Mouse (Mus musculus) liver, embryonic 12.5 days (tissue): ENCODE measurements around the gene Foxp2. TPM values are rescaled to one million over a fixed set of nuclear protein-coding genes. Genes with fewer than 3 reads are reported as not detected.

ENCODE experiments used
- ATAC-seq: fragments of 200-750 bp; cut with Nextera tagmentation; 2 replicates; pipeline ENCODE4 v1.8.0; 2017; ENCODE audit warnings: moderate number of reproducible peaks, mild to moderate bottlenecking, moderate library complexity
- H3K27ac ChIP-seq: fragments of 300-500 bp; sonication (generic); 2 replicates; pipeline ENCODE4 v1.5.1; 2016; ENCODE audit warnings: mild to moderate bottlenecking
- H3K27me3 ChIP-seq: fragments of 300-500 bp; sonication (generic); replicated peaks from 2 replicates; pipeline ENCODE4 v1.6.1; 2016; ENCODE audit warnings: mild to moderate bottlenecking, moderate library complexity
- H3K36me3 ChIP-seq: fragments of 300-500 bp; sonication (generic); 2 replicates; pipeline ENCODE4 v1.6.1; 2016; ENCODE audit warnings: mild to moderate bottlenecking, moderate library complexity
- H3K4me1 ChIP-seq: fragments of 300-500 bp; sonication (generic); 2 replicates; pipeline ENCODE4 v1.6.1; 2016
- H3K4me2 ChIP-seq: fragments of 300-500 bp; sonication (generic); 2 replicates; pipeline ENCODE4 v1.6.1; 2016; ENCODE audit warnings: mild to moderate bottlenecking, moderate library complexity
- H3K4me3 ChIP-seq: fragments of 300-500 bp; sonication (generic); 2 replicates; pipeline ENCODE4 v1.5.1; 2016; ENCODE audit warnings: mild to moderate bottlenecking, moderate library complexity
- H3K9ac ChIP-seq: fragments of 300-500 bp; sonication (generic); 2 replicates; pipeline ENCODE4 v1.6.1; 2016; ENCODE audit warnings: mild to moderate bottlenecking, moderate library complexity
- H3K9me3 ChIP-seq: fragments of 300-500 bp; sonication (generic); replicated peaks from 2 replicates; pipeline ENCODE4 v1.6.1; 2016; ENCODE audit warnings: mild to moderate bottlenecking, moderate library complexity
- WGBS: fragments of 180-500 bp; shearing (Covaris S2); methylation state at CpG from one replicate; pipeline ENCODE4 v1.1.7; 2016; ENCODE audit not compliant: insufficient replicate concordance; 5-methylcytosine and 5-hydroxymethylcytosine counted together
- polyA plus RNA-seq: library from polyadenylated mRNA; unstranded; fragments of >200 nt; fragmentation: Nextera tagmentation; extraction: Ambion mirVana; gene quantifications from 2 replicates; pipeline ENCODE4 v1.2.1, GENCODE M21; 2016

Foxp2 gene
- polyA plus RNA-seq, 1 experiment from 2014 or later = 1.7 TPM

DNA sequence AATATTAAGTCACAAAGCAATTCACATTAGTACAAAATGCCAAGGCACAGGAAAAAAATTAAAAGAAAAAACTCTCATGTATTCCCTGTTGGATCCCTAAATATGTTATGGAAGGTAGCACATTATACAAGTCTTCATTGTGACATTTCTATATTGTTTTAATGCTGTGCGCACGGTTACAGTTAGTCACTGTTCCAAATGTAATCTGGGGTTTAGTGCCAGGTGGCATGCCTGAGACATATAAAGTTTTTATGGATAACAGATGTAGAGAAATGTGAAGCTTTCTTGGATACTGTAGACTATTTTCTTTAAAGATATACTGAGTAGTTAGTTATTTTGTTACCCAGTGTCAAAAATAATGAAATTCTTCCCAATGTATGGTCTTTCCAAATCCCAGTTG is 229.0 kb downstream of the Foxp2 start:
- Histone ChIP-seq H3K4me3 (no peak overlapping the region), H3K4me1 (no peaks in the 10 kb centered on the region), H3K9me3 (no peaks in the 10 kb centered on the region), H3K27me3 (no peaks in the 10 kb centered on the region), H3K4me2 (no peak overlapping the region), H3K27ac (no peak overlapping the region), H3K9ac (no peak overlapping the region), H3K36me3 (no peaks in the 10 kb centered on the region)
- no peak for ATAC-seq
- WGBS = 77% methylated on average over 2 of the region's 2 CpGs

DNA sequence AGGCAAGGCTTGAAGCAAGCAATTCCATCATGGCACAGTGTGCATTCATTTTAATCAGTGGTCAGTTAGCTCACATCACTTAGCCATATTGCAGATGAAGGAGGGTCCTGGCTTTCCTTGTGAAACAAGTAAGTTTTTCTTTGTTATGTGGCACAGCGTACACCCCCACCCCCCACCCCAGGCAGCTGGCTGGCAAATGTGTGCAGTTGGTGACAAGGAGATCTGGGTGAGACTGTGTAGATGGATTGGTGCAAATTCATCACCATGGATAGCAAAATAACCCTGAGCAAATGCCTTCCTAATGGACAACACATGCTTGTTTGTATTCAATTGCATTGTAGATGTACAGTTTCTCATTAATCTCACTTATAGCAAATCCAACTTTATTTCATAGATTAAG is 240.9 kb downstream of the Foxp2 start:
- Histone ChIP-seq H3K4me1 (no peaks in the 10 kb centered on the region), H3K9me3 (no peaks in the 10 kb centered on the region), H3K4me2 (no peak overlapping the region), H3K36me3 (no peaks in the 10 kb centered on the region), H3K27ac (no peak overlapping the region), H3K4me3 (no peak overlapping the region), H3K9ac (no peak overlapping the region), H3K27me3 (no peaks in the 10 kb centered on the region)
- 52% methylated on average over 1 of the region's 1 CpGs for WGBS
- ATAC-seq = no peak

DNA sequence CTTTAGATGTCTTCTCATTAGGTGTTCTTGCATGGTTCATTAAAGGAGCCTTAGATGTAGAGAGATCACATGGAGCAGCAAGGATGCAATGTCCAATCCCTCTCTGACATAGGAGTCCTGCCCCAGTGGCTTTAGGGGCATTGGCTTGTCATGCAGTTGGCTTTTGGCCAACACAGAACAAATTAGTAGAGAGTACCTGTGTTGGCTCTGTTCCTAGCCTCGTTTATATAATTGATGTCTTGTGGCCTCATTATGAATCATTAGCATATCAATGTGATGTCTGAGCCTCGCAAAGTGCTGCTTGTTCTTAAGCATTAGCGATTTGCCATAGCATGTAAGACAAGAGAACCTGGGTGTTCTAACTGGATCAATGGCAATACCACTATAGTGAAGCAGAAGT is 250.5 kb downstream of the Foxp2 start:
- Histone ChIP-seq H3K4me3 (no peak overlapping the region), H3K4me1 (no peaks in the 10 kb centered on the region), H3K9ac (no peak overlapping the region), H3K4me2 (no peak overlapping the region), H3K27ac (no peak overlapping the region), H3K9me3 (no peaks in the 10 kb centered on the region), H3K36me3 (no peaks in the 10 kb centered on the region), H3K27me3 (no peaks in the 10 kb centered on the region)
- ATAC-seq = no peak
- 60% methylated on average over 3 of the region's 3 CpGs for WGBS

DNA sequence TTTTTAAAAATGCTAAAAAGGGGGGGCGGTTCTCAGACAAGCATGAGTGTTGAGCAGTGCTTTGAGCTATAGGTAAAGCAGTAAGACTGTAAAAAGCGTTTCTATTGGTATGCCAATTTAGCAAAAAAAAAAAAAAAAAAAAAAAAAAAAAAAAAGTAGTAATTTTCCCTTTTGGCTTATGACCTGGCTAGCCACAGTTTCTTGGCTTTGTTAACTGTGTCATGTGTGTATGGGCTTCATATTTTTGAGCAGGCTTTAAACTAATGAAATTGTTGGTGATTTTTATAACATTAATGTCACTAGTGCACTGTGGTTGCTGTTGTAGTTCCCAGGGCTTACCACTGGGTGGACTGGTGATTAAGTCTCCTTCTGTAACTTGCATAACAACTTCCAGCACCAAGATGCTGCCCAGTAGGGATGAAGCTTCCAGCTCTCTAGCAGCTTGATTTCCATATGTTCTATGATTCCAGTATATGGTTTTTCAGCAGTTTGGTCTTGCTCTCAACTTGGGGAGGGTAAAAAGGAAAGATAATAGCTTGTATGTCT is 262.4 kb downstream of the Foxp2 start:
- Histone ChIP-seq H3K9ac (no peak overlapping the region), H3K4me3 (no peak overlapping the region), H3K36me3 (no peaks in the 10 kb centered on the region), H3K27me3 (no peaks in the 10 kb centered on the region), H3K27ac (no peak overlapping the region), H3K4me1 (no peaks in the 10 kb centered on the region), H3K9me3 (no peaks in the 10 kb centered on the region), H3K4me2 (no peak overlapping the region)
- WGBS = 56% methylated on average over 2 of the region's 2 CpGs
- no peak for ATAC-seq

DNA sequence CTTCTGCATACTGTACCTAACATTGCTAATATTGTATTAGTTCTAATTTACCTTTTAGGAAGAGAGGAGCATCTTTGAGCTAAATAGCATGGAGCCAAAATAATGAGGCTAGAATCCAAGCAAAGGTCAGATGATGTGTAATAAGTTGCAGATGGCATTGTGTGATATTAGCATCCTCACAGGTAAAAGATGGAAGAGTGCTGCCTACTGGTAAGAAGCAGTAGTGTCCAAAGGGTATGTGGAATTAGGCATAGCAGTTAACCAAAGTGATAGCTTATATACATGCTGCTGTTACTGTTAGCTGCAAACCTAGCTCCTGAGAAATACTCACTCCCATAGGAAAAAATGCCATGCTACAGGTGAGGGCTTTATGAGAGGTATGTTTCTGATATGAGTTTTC is 275.6 kb downstream of the Foxp2 start:
- no peaks in the 10 kb centered on the region for H3K4me1 ChIP-seq

DNA sequence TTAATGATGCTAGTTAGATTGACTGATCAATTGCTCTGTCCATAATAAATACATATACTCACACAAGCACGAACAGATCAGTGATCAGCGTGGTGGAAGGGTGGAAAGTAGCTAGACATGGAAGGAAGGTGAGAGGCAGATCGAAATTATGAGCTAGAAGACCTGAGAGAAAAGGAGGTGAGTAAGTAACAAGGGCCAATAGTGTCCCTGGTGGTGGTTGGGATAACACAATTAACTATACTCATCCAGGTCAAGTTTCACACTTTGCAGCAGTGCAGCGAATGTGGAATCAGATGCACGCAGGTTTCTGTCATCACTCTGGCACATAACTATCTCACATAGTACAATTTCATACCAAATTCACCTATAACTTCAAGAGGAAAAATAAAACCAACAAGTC is 291.7 kb downstream of the Foxp2 start:
- Histone ChIP-seq H3K27ac (no peak overlapping the region), H3K4me2 (no peak overlapping the region), H3K9me3 (no peaks in the 10 kb centered on the region), H3K4me3 (no peak overlapping the region), H3K4me1 (no peaks in the 10 kb centered on the region), H3K36me3 (no peaks in the 10 kb centered on the region), H3K27me3 (no peaks in the 10 kb centered on the region), H3K9ac (no peak overlapping the region)
- no peak for ATAC-seq
- 47% methylated on average over 5 of the region's 5 CpGs for WGBS

More for the DNA sequence above, 275.6 kb downstream of the Foxp2 start:
- no peak overlapping the region for H3K4me2 ChIP-seq
- no peaks in the 10 kb centered on the region for H3K36me3 ChIP-seq
- H3K4me3 ChIP-seq = no peak overlapping the region
- no peaks in the 10 kb centered on the region for H3K27me3 ChIP-seq
- ATAC-seq = no peak
- no peak overlapping the region for H3K9ac ChIP-seq
- no peaks in the 10 kb centered on the region for H3K9me3 ChIP-seq
- no peak overlapping the region for H3K27ac ChIP-seq

DNA sequence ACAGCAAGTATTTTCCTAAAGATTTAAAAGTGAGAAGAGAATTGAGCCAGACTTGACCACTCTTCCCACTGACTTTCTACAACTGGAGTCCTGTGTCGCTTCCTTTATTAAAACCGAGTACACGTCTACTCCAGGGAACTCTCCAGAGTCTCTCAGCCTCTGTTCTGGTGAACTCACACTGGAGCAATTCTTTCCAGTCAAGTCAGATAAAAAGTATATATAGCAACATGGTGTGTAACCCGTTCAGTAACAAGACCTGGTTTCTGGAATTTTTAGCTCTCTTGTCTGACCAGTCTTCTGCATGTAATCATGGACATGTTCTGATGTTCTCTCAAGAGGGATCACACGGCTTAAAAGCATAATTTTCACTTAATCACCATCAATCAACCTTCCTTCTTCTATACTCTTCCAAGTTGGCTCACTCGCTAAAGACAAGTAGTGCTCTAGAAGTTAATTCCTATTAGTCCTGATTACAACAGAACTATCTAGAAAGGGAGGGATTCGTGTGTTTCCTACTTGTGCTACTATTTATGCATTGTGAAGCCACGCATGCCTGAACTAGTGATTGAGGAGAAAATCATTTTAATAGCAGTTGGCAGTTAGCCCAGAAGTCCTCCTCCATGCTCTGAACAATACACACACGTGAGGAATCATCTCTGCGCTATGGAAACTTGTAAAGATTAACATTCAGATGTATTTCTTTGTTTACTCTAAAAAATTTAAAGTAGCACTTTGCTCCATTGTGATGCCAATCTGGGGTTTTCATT is 341.2 kb downstream of the Foxp2 start:
- Histone ChIP-seq H3K4me2 (no peak overlapping the region), H3K27me3 (no peaks in the 10 kb centered on the region), H3K9ac (no peak overlapping the region), H3K9me3 (no peaks in the 10 kb centered on the region), H3K4me1 (no peaks in the 10 kb centered on the region), H3K36me3 (no peaks in the 10 kb centered on the region), H3K27ac (no peak overlapping the region), H3K4me3 (no peak overlapping the region)
- WGBS = 67% methylated on average over 10 of the region's 10 CpGs
- ATAC-seq = no peak

DNA sequence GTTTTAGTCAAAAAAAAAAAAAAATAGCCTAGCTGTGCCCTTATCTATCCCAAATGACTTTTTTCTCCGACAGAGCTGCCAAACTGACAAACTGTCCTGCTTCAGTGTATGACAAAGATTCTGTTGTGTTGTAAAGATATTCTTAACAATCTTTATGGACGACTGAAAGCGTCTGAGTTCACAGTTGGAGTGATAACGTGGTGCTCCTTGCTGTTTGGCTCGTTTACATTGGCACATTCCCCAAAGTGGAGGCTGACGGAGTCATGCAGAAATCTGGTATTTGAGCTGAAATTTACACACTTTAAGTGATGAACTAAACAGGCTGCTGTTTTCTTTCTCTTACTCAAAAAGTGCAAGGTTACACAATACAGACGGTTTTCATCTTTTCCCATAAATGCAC is 356.2 kb downstream of the Foxp2 start:
- H3K36me3 ChIP-seq = no peaks in the 10 kb centered on the region
- H3K9me3 ChIP-seq = no peaks in the 10 kb centered on the region
- no peak overlapping the region for H3K4me2 ChIP-seq
- H3K27me3 ChIP-seq = no peaks in the 10 kb centered on the region
- no peak for ATAC-seq
- H3K4me3 ChIP-seq = no peak overlapping the region
- H3K4me1 ChIP-seq = no peaks in the 10 kb centered on the region
- 36% methylated on average over 7 of the region's 7 CpGs for WGBS
- H3K9ac ChIP-seq = no peak overlapping the region
- H3K27ac ChIP-seq = no peak overlapping the region

DNA sequence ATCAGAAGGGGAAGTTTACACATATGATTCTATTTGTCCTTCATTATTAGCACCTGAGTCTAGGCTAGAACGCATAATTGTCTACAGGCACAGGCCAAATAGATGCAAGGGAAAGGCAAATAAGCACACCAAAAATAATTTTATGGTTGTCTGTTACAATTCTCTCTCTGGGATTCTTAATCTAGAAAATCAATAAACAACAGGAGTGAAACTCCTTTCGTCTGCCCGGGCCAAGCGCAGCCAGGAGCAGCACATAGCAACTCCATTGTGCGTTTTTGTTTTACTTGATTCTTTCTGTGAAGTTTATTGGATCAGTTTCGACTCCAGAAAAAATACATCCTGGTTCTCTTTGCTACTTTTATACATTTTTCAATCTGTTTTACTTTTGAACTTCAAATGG is 356.7 kb downstream of the Foxp2 start:
- no peak for ATAC-seq
- 67% methylated on average over 6 of the region's 6 CpGs for WGBS
- no peak overlapping the region for H3K4me3 ChIP-seq
- H3K4me1 ChIP-seq = no peaks in the 10 kb centered on the region
- H3K36me3 ChIP-seq = no peaks in the 10 kb centered on the region
- no peaks in the 10 kb centered on the region for H3K27me3 ChIP-seq
- no peaks in the 10 kb centered on the region for H3K9me3 ChIP-seq
- no peak overlapping the region for H3K4me2 ChIP-seq
- no peak overlapping the region for H3K27ac ChIP-seq
- no peak overlapping the region for H3K9ac ChIP-seq

DNA sequence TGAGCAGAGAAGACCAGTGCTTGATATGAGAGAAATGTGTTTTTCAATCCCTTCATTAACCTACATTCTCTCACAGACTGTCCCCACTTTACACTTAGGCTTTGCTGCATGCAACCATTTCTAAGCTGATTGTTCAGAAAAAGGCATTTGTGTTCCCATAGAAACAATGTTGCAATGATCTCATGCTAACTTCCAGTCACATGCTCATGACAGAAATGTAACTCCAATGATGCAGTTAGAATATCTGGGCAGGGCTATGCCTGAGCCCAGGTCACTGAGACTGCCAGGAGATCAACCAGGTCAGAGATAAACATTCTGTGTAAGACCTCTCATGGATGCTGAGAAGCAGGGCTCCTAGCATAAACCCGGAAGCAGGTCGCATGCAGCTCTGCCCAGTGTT is 367.0 kb downstream of the Foxp2 start:
- H3K9me3 ChIP-seq = no peaks in the 10 kb centered on the region
- H3K4me2 ChIP-seq = no peak overlapping the region
- no peak for ATAC-seq
- no peak overlapping the region for H3K9ac ChIP-seq
- no peaks in the 10 kb centered on the region for H3K4me1 ChIP-seq
- no peaks in the 10 kb centered on the region for H3K27me3 ChIP-seq
- 77% methylated on average over 2 of the region's 2 CpGs for WGBS
- H3K27ac ChIP-seq = no peak overlapping the region
- no peaks in the 10 kb centered on the region for H3K36me3 ChIP-seq
- H3K4me3 ChIP-seq = no peak overlapping the region

DNA sequence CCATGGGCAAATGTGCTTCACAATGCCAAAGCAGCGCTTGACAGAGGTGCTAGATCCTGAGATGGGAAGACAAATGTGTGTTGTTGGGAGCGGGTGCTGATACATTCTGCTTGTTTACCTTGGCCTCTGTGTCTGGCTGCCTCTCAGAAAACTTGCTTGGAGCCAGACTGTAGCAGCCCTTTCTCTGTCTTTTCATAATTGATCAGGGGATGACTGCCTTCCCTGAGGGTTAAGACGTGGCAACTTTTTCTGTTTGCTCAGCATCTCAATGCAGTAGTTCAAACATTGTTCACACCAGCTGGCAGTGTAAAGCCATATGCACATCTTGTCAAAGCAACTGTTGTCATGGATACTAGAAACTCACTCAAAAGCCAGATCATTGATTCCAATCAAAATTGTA is 384.1 kb downstream of the Foxp2 start:
- 59% methylated on average over 3 of the region's 3 CpGs for WGBS
- H3K36me3 ChIP-seq = no peaks in the 10 kb centered on the region
- ATAC-seq = no peak
- H3K27me3 ChIP-seq = no peaks in the 10 kb centered on the region
- no peaks in the 10 kb centered on the region for H3K4me1 ChIP-seq
- H3K9ac ChIP-seq = no peak overlapping the region
- H3K4me2 ChIP-seq = no peak overlapping the region
- no peak overlapping the region for H3K27ac ChIP-seq
- H3K4me3 ChIP-seq = no peak overlapping the region
- H3K9me3 ChIP-seq = no peaks in the 10 kb centered on the region

DNA sequence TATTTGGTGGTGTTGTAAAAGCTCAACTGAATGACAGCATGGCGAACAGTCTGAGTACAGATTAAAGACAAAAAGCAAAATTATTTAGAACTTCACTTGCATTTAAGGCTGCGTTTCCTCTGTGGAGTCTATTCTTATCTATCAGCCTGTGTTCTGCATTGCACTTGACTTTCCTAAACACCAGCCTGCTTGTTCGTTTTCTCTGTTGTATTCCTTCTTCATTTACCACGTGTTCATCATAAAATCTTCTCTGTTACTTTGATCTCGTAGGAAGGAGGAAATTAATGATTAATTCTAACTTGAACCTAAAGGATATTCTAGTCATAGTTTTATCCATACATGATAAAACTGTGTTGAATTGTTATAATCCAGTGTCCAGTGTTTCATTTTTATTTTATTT is 392.9 kb downstream of the Foxp2 start:
- no peak for ATAC-seq

DNA sequence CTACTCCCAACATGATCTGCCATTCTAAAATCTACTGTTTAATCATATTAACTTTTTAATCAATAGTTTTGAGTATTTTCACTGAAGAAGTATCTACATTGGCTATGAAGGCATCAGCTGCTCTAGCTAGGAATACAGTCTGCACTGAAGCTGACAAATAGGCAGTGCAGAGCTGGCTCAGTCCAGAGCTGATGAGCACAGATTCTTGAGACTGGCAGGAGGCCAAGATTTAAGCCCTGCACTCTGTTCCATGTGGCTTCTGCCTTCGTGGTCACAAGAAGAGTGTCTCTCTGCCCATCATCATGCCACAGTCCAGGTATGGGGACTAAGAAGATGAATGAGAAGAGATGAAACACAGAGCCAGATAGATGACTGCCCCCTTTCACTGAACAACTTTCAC is 398.1 kb downstream of the Foxp2 start:
- Histone ChIP-seq H3K4me3 (no peak overlapping the region), H3K9me3 (no peaks in the 10 kb centered on the region), H3K9ac (no peak overlapping the region), H3K4me1 (no peaks in the 10 kb centered on the region), H3K36me3 (no peaks in the 10 kb centered on the region), H3K4me2 (no peak overlapping the region), H3K27me3 (no peaks in the 10 kb centered on the region), H3K27ac (no peak overlapping the region)
- no peak for ATAC-seq
- WGBS = 38% methylated on average over 1 of the region's 1 CpGs

More for the DNA sequence above, 392.9 kb downstream of the Foxp2 start:
- H3K9ac ChIP-seq = no peak overlapping the region
- no peak overlapping the region for H3K4me3 ChIP-seq
- no peak overlapping the region for H3K27ac ChIP-seq
- no peaks in the 10 kb centered on the region for H3K27me3 ChIP-seq
- 52% methylated on average over 5 of the region's 5 CpGs for WGBS
- H3K9me3 ChIP-seq = no peaks in the 10 kb centered on the region
- no peaks in the 10 kb centered on the region for H3K4me1 ChIP-seq
- H3K4me2 ChIP-seq = no peak overlapping the region
- no peaks in the 10 kb centered on the region for H3K36me3 ChIP-seq
